Mouse (Mus musculus): ENCODE data around the gene Ets1.

DNA sequence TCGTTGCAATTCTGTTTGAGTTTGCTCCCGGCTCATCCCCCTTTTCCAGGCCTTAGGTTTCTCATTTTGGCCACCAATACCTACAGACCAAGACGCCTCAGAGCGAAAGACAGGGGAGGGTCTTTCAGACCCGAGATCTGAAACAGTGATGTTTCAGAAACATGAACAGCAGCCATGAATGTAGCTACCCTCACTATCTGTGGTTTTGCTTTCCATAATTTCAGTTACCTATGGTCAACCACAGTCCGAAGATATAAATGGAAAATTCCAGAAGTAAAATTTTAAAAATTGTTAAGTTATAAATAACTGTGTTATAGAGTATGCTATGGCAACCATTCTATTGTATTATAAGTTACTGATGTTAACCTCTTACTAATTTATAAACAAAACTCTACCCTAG is 20.6 kb upstream of the Ets1 start:
- TF ChIP-seq EP300 (IDR thresholded peaks at IDR 0.05; ENCODE audit: low read depth) = no peak
- no peak for TF ChIP-seq CTCF (IDR thresholded peaks at IDR 0.05; ENCODE audit: low read depth)
